Mouse (Mus musculus): ENCODE results near the gene Adarb2. TPM values are rescaled to one million over a fixed set of nuclear protein-coding genes. Genes with fewer than 3 reads are reported as not detected.
A peak's percentile ranks its signal among the peaks of the same experiment; 100 is the strongest.

The Adarb2 gene
- polyA plus RNA-seq (2014; fragmentation: Nextera tagmentation; extraction: Ambion mirVana) = 0.11 and 0.15 TPM in 2 replicates

DNA sequence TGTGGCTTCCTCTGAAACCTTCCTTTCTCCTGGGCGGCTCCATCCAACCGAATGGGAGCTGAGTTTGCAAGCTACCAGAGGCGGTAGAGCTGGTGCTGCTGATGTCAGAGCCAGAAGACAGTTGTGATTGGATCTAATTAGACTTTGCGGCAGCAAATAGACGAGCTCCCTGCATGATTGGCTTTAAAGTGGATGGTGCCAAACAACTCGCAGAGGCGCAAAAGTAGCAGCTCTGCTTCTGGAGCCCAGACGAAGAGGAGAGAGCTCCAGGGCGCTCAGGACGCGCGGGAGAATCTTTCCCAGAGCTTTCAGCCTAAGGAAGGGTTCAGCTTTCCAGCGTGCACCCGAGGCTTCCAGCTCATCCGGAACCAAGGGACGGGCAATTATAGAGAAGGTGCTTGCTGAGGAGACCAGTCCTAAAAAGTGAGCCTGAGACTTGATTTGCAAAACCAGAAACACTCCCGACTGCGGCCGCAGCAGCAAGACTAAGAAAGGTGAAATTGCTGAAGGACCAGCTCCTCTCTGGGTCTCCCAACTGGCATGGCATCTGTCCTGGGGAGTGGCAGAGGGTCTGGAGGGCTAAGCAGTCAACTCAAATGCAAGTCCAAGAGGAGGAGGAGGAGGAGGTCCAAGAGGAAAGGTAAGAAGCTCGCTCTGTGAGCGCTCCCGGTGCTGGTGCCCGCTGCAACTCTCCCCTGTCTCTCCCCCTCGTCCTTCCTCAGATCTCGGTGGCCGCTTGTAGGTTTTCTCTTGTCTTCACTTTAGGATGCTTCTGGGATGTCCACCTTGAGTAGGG lies at the start of gene Adarb2:
Gene Adarb2, plus strand, starts transcription at position 186 of the 796 bp plus-strand sequence.
- Histone ChIP-seq H3K4me3 (ENCODE audit: control insufficient read depth in 1 of 2, insufficient read depth in 1 of 2, low read depth in 1 of 2, low read length in 2 of 2) (peak within 1 kb of the TSS; percentile 1 to 27; a peak in 3 of 4 replicates), H3K9me3 (ENCODE audit: control insufficient read depth, low read length) (no peaks in the 10 kb centered on the region), H3K9ac (ENCODE audit: low read length) (no peak within 1 kb of the TSS), H3K4me2 (ENCODE audit: low read length) (peak within 1 kb of the TSS; percentile 62), H3K4me1 (ENCODE audit: control insufficient read depth in 2 of 2, insufficient read depth in 2 of 2, low read length in 2 of 2) (no peaks in the 10 kb centered on the region; a peak in 1 of 4 replicates), H3K27ac (replicated peaks in 1 of 2; ENCODE audit: control insufficient read depth in 1 of 2, insufficient read depth in 1 of 2, low read depth in 2 of 2, low read length in 2 of 2) (no peak within 1 kb of the TSS), H3K36me3 (ENCODE audit: control insufficient read depth, insufficient read depth, low read length) (no peaks in the 10 kb centered on the region), H3K27me3 (ENCODE audit: control insufficient read depth, insufficient read depth, low read length) (peaks cover 34% of the 10 kb centered on the region)
- no peak for ATAC-seq (ENCODE audit: insufficient number of reproducible peaks, insufficient read depth, low FRiP score, low read depth)
- 1% methylated on average over 26 of the region's 26 CpGs for WGBS

DNA sequence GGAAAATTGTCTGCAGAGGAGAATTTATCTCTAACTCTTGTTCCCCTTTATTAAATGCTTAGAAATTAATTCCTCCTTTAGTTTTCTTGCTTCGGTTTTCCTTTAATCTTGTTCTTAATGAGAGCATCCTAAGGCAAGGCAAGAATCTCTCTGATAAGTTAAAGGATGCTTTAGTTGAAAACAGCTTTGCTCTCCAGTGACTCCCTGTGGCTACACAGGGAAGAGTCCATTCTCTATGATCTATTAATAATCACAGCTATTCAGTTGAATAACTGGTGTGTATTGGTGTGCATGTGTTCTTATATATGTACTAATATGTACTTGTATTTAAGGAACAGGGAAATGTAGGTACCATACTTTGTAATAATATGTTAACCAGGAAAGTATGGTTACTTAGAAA lies 28.9 kb upstream of the Adarb2 start:
- ATAC-seq (ENCODE audit: insufficient number of reproducible peaks, insufficient read depth, low FRiP score, low read depth) = no peak
- no peak overlapping the region for H3K9ac ChIP-seq (ENCODE audit: low read length)
- H3K4me1 ChIP-seq (ENCODE audit: control insufficient read depth in 2 of 2, insufficient read depth in 2 of 2, low read length in 2 of 2) = no peaks in the 10 kb centered on the region
- H3K4me3 ChIP-seq (ENCODE audit: control insufficient read depth in 1 of 2, insufficient read depth in 1 of 2, low read depth in 1 of 2, low read length in 2 of 2) = no peak overlapping the region
- H3K27me3 ChIP-seq (ENCODE audit: control insufficient read depth, insufficient read depth, low read length) = no peaks in the 10 kb centered on the region
- H3K27ac ChIP-seq (replicated peaks in 1 of 2; ENCODE audit: control insufficient read depth in 1 of 2, insufficient read depth in 1 of 2, low read depth in 2 of 2, low read length in 2 of 2) = no peak overlapping the region
- H3K4me2 ChIP-seq (ENCODE audit: low read length) = no peak overlapping the region
- H3K9me3 ChIP-seq (ENCODE audit: control insufficient read depth, low read length) = no peaks in the 10 kb centered on the region
- no peaks in the 10 kb centered on the region for H3K36me3 ChIP-seq (ENCODE audit: control insufficient read depth, insufficient read depth, low read length)
- WGBS = 55% methylated on average over 1 of the region's 1 CpGs

DNA sequence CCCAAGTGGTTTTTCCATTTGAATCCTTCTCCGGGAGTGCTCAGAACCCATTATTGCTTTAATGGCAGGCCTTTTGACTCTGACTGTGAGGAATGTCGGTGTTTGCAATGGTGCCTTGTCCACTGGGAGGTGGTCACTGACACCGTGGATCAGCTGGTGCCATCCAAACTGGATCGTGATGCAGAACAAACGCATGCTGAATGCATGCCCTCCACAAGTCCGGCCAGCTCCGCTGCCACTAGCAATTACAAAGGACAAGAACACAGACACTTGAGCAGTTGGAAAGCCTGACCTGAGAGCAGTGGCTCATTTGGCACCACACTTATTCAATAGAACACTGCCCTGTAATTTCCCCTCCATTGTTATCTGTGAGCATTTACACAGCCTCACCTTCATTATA lies 10.7 kb upstream of the Adarb2 start:
- Histone ChIP-seq H3K36me3 (ENCODE audit: control insufficient read depth, insufficient read depth, low read length) (no peaks in the 10 kb centered on the region), H3K9me3 (ENCODE audit: control insufficient read depth, low read length) (no peaks in the 10 kb centered on the region), H3K4me3 (ENCODE audit: control insufficient read depth in 1 of 2, insufficient read depth in 1 of 2, low read depth in 1 of 2, low read length in 2 of 2) (no peak overlapping the region), H3K27ac (replicated peaks in 1 of 2; ENCODE audit: control insufficient read depth in 1 of 2, insufficient read depth in 1 of 2, low read depth in 2 of 2, low read length in 2 of 2) (no peak overlapping the region), H3K4me2 (ENCODE audit: low read length) (no peak overlapping the region), H3K9ac (ENCODE audit: low read length) (no peak overlapping the region), H3K4me1 (ENCODE audit: control insufficient read depth in 2 of 2, insufficient read depth in 2 of 2, low read length in 2 of 2) (no peaks in the 10 kb centered on the region), H3K27me3 (ENCODE audit: control insufficient read depth, insufficient read depth, low read length) (no peaks in the 10 kb centered on the region)
- 65% methylated on average over 7 of the region's 7 CpGs for WGBS
- ATAC-seq (ENCODE audit: insufficient number of reproducible peaks, insufficient read depth, low FRiP score, low read depth) = no peak

DNA sequence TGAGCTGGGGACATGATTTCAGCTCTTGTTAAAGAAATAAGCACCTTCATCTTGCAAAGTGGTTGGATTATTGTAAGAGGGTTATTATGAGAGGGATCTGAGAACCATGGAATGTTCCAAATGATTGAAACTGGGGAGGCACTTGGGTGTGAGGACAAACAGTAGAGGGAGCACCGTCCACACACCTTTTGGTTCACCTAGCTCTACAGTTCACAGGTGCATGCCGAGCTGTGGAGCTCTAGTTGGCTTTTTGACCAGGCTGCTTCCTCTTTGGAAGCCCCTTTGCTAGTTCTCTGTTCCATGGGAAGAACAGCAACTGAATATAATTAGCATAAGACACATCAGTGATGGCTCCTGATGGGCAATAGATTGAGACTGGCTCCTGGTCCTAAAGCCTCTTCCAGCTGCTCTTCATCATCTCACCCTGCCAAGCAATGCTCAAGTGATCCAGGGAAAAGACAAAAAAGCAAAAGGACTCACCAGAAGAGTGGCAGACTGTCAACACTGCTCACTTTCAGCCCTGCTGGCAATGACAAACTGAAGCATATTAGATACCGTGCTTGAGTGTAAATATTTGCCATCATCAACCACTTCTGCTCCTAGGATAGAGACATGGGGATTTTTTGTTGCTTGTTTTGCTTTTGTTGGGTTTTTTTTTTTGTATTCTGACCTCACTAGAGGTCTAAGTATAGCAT lies 3.3 kb upstream of the Adarb2 start:
- Histone ChIP-seq H3K36me3 (ENCODE audit: control insufficient read depth, insufficient read depth, low read length) (no peaks in the 10 kb centered on the region), H3K4me1 (ENCODE audit: control insufficient read depth in 2 of 2, insufficient read depth in 2 of 2, low read length in 2 of 2) (no peaks in the 10 kb centered on the region; a peak in 1 of 4 replicates), H3K9me3 (ENCODE audit: control insufficient read depth, low read length) (no peaks in the 10 kb centered on the region), H3K9ac (ENCODE audit: low read length) (no peak overlapping the region), H3K4me3 (ENCODE audit: control insufficient read depth in 1 of 2, insufficient read depth in 1 of 2, low read depth in 1 of 2, low read length in 2 of 2) (no peak overlapping the region), H3K4me2 (ENCODE audit: low read length) (no peak overlapping the region), H3K27me3 (ENCODE audit: control insufficient read depth, insufficient read depth, low read length) (peaks cover 22% of the 10 kb centered on the region), H3K27ac (replicated peaks in 1 of 2; ENCODE audit: control insufficient read depth in 1 of 2, insufficient read depth in 1 of 2, low read depth in 2 of 2, low read length in 2 of 2) (no peak overlapping the region)
- ATAC-seq (ENCODE audit: insufficient number of reproducible peaks, insufficient read depth, low FRiP score, low read depth) = no peak
- 51% methylated on average over 3 of the region's 3 CpGs for WGBS

DNA sequence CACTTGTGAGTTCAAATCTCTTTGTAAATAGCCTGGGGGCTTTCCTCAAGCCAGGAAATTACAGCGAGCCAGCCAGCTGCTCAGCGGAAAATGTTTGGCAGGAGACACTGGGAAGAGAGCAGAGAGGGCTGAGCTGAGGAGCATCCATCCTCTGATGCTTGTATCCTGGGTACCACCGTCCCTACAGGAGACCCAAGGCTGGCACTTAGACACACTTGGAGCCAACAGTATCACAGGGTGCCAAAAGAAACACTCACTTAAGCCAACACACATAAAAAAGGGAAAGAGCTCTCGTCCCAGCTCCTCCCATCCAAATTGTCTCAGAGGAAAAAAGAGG lies 779 bp downstream of the Adarb2 start:
- Histone ChIP-seq H3K9me3 (ENCODE audit: control insufficient read depth, low read length) (no peaks in the 10 kb centered on the region), H3K36me3 (ENCODE audit: control insufficient read depth, insufficient read depth, low read length) (no peaks in the 10 kb centered on the region), H3K27ac (replicated peaks in 1 of 2; ENCODE audit: control insufficient read depth in 1 of 2, insufficient read depth in 1 of 2, low read depth in 2 of 2, low read length in 2 of 2) (no peak overlapping the region), H3K4me1 (ENCODE audit: control insufficient read depth in 2 of 2, insufficient read depth in 2 of 2, low read length in 2 of 2) (no peaks in the 10 kb centered on the region; a peak in 1 of 4 replicates), H3K27me3 (ENCODE audit: control insufficient read depth, insufficient read depth, low read length) (peaks cover 34% of the 10 kb centered on the region), H3K4me2 (ENCODE audit: low read length) (peak overlapping the region; percentile 62), H3K9ac (ENCODE audit: low read length) (no peak overlapping the region), H3K4me3 (ENCODE audit: control insufficient read depth in 1 of 2, insufficient read depth in 1 of 2, low read depth in 1 of 2, low read length in 2 of 2) (peak overlapping the region; percentile 1 to 27; a peak in 2 of 4 replicates)
- 6% methylated on average over 4 of the region's 4 CpGs for WGBS
- no peak for ATAC-seq (ENCODE audit: insufficient number of reproducible peaks, insufficient read depth, low FRiP score, low read depth)

DNA sequence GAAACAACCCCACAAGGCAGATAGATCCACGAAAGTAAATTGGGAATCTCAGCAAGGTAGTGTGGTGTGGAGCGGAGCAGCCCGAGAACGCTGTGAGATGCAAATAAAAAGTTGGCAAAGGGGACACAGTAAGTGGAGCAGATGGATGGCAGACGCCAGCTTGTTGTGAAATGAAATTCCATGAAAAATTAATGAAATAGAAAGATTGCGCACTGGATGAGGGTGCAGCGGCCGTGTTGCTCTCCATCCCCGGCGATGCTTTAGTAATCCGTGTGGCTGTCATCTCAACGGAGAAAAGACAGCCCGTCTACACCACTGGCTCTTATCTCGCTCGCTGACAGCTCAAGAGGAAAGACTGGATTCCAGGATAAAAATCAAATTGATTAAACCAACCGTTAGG lies 4.7 kb downstream of the Adarb2 start:
- H3K4me1 ChIP-seq (ENCODE audit: control insufficient read depth in 2 of 2, insufficient read depth in 2 of 2, low read length in 2 of 2) = no peaks in the 10 kb centered on the region; a peak in 1 of 4 replicates
- no peak overlapping the region for H3K9ac ChIP-seq (ENCODE audit: low read length)
- H3K27me3 ChIP-seq (ENCODE audit: control insufficient read depth, insufficient read depth, low read length) = peaks cover 31% of the 10 kb centered on the region
- H3K4me2 ChIP-seq (ENCODE audit: low read length) = no peak overlapping the region
- WGBS = 33% methylated on average over 16 of the region's 16 CpGs
- H3K36me3 ChIP-seq (ENCODE audit: control insufficient read depth, insufficient read depth, low read length) = no peaks in the 10 kb centered on the region
- H3K4me3 ChIP-seq (ENCODE audit: control insufficient read depth in 1 of 2, insufficient read depth in 1 of 2, low read depth in 1 of 2, low read length in 2 of 2) = no peak overlapping the region
- no peaks in the 10 kb centered on the region for H3K9me3 ChIP-seq (ENCODE audit: control insufficient read depth, low read length)
- no peak overlapping the region for H3K27ac ChIP-seq (replicated peaks in 1 of 2; ENCODE audit: control insufficient read depth in 1 of 2, insufficient read depth in 1 of 2, low read depth in 2 of 2, low read length in 2 of 2)
- no peak for ATAC-seq (ENCODE audit: insufficient number of reproducible peaks, insufficient read depth, low FRiP score, low read depth)

DNA sequence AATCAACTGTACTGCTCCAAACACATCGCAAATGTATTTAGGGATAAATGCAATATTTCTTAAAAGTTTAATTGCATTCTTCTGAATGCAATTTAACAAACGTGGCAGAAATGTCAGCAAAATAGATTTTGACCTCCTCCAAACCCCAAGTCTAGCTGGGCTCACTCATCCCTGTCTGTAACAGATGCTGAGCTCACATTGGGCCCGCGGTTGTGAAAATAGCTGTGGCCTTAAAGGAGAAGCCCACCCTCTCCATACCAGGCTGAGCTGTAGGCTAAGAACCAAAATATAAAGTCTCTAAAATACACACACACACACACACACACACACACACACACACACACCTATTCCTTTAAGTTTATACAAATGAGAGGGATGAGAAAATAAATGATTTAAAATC lies 8.1 kb downstream of the Adarb2 start:
- H3K9me3 ChIP-seq (ENCODE audit: control insufficient read depth, low read length) = no peaks in the 10 kb centered on the region
- peaks cover 10% of the 10 kb centered on the region for H3K27me3 ChIP-seq (ENCODE audit: control insufficient read depth, insufficient read depth, low read length)
- 75% methylated on average over 4 of the region's 4 CpGs for WGBS
- H3K27ac ChIP-seq (replicated peaks in 1 of 2; ENCODE audit: control insufficient read depth in 1 of 2, insufficient read depth in 1 of 2, low read depth in 2 of 2, low read length in 2 of 2) = no peak overlapping the region
- no peaks in the 10 kb centered on the region for H3K36me3 ChIP-seq (ENCODE audit: control insufficient read depth, insufficient read depth, low read length)
- no peak overlapping the region for H3K4me3 ChIP-seq (ENCODE audit: control insufficient read depth in 1 of 2, insufficient read depth in 1 of 2, low read depth in 1 of 2, low read length in 2 of 2)
- no peak overlapping the region for H3K4me2 ChIP-seq (ENCODE audit: low read length)
- H3K4me1 ChIP-seq (ENCODE audit: control insufficient read depth in 2 of 2, insufficient read depth in 2 of 2, low read length in 2 of 2) = no peaks in the 10 kb centered on the region
- no peak for ATAC-seq (ENCODE audit: insufficient number of reproducible peaks, insufficient read depth, low FRiP score, low read depth)
- no peak overlapping the region for H3K9ac ChIP-seq (ENCODE audit: low read length)
